In genomic region chr5:142961398-142961880, GRCm38 (mm10) we compare ENCODE assay signal across 8 mouse cellular contexts. TPM values are rescaled to one million over a fixed set of nuclear protein-coding genes. Genes with fewer than 3 reads are reported as not detected.
A peak's percentile ranks its signal among the peaks of the same experiment; 100 is the strongest.
DNase-seq lines count a peak whose midpoint lies in the region; ATAC-seq and TF ChIP-seq lines count a peak whose summit lies in the region.

No protein-coding gene starts in this region.

- H3K27ac ChIP-seq in heart, embryonic 16.5 days (ENCODE audit: low read length): peak overlapping the region; percentile 88
- peak overlapping the region; percentile 89 for H3K27ac ChIP-seq in liver, embryonic 12.5 days
- H3K27ac ChIP-seq in small intestine, adult 2 months (ENCODE audit: insufficient read depth, low read depth, low read length): peak overlapping the region; percentile 4; the same call in 1 of the 2 replicates

- TF ChIP-seq POLR2A in small intestine, adult 2 months (IDR thresholded peaks at IDR 0.05; ENCODE audit: low read depth, low read length): no peak

- TF ChIP-seq CTCF in small intestine, adult 2 months (IDR thresholded peaks at IDR 0.05; ENCODE audit: extremely low read depth, insufficient read length, insufficient replicate concordance, low read depth, low read length): no peak

- peak overlapping the region; percentile 87 for H3K9ac ChIP-seq in heart, embryonic 16.5 days (ENCODE audit: low read length)
- H3K9ac ChIP-seq in liver, embryonic 12.5 days: peak overlapping the region; percentile 68

- peak overlapping the region; percentile 81 for H3K4me2 ChIP-seq in heart, embryonic 16.5 days (ENCODE audit: low read depth, low read length)
- peak overlapping the region; percentile 68 for H3K4me2 ChIP-seq in liver, embryonic 12.5 days

- no peaks in the 10 kb centered on the region; the same call in 1 of the 2 replicates for H3K36me3 ChIP-seq in erythroblast, embryonic 14.5 days (ENCODE audit: control insufficient read depth)
- H3K36me3 ChIP-seq in heart, embryonic 16.5 days (ENCODE audit: control insufficient read depth, insufficient read depth): no peaks in the 10 kb centered on the region
- peaks cover 3% of the 10 kb centered on the region; the same call in 1 of the 2 replicates for H3K36me3 ChIP-seq in liver, embryonic 12.5 days
- H3K36me3 ChIP-seq in small intestine, adult 2 months (ENCODE audit: control insufficient read depth, insufficient read depth, low read length): no peaks in the 10 kb centered on the region

- DNase-seq in Muller cell, postnatal 12 days (ENCODE audit: inconsistent ontology term): peak; percentile 72
- DNase-seq in ovary, postnatal 36 days (ENCODE audit: low spot score): no peak
- no peak for DNase-seq in adrenal gland, postnatal 4 days (ENCODE audit: low spot score in 2 of 2)

- peak overlapping the region; percentile 59 for H3K4me3 ChIP-seq in erythroblast, embryonic 14.5 days (replicated peaks)
- H3K4me3 ChIP-seq in heart, embryonic 16.5 days (ENCODE audit: low read length): peak overlapping the region; percentile 69
- peak overlapping the region; percentile 60 for H3K4me3 ChIP-seq in liver, embryonic 12.5 days
- H3K4me3 ChIP-seq in small intestine, adult 2 months (ENCODE audit: low read depth, low read length): peak overlapping the region; percentile 60

- peaks cover 75% of the 10 kb centered on the region for H3K27me3 ChIP-seq in erythroblast, embryonic 14.5 days (ENCODE audit: control insufficient read depth)
- peaks cover 5% of the 10 kb centered on the region; the same call in 1 of the 2 replicates for H3K27me3 ChIP-seq in heart, embryonic 16.5 days (ENCODE audit: control insufficient read depth, insufficient read depth, low read length)
- peaks cover 82% of the 10 kb centered on the region for H3K27me3 ChIP-seq in liver, embryonic 12.5 days (replicated peaks)
- peaks cover 37% of the 10 kb centered on the region for H3K27me3 ChIP-seq in small intestine, adult 2 months (ENCODE audit: control insufficient read depth, insufficient read depth, low read length)

- H3K4me1 ChIP-seq in erythroblast, embryonic 14.5 days (ENCODE audit: control insufficient read depth): peaks cover 14% of the 10 kb centered on the region
- peaks cover 9% of the 10 kb centered on the region for H3K4me1 ChIP-seq in heart, embryonic 16.5 days (ENCODE audit: control insufficient read depth, insufficient read depth, low read length)
- H3K4me1 ChIP-seq in liver, embryonic 12.5 days: peaks cover 48% of the 10 kb centered on the region
- H3K4me1 ChIP-seq in small intestine, adult 2 months (ENCODE audit: control insufficient read depth, insufficient read depth, insufficient read length, low read length): peaks cover 13% of the 10 kb centered on the region

- no peak for ATAC-seq in erythroblast, adult 5-6 weeks (replicated peaks; ENCODE audit: low FRiP score, poor library complexity, severe bottlenecking)
- peak; percentile 50 for ATAC-seq in heart, embryonic 16.5 days (replicated peaks; ENCODE audit: extremely low read depth, insufficient read depth, low FRiP score)
- ATAC-seq in liver, embryonic 12.5 days: peak; percentile 32

- 7% methylated on average over 14 of the region's 15 CpGs for WGBS in heart, embryonic 16.5 days
- WGBS in liver, embryonic 12.5 days (ENCODE audit: insufficient replicate concordance): 1% methylated on average over 14 of the region's 15 CpGs
- 9% methylated on average over 15 of the region's 15 CpGs for WGBS in small intestine, adult 2 months

- H3K9me3 ChIP-seq in erythroblast, embryonic 14.5 days (ENCODE audit: control insufficient read depth, low read length): peaks cover 12% of the 10 kb centered on the region; the same call in 1 of the 2 replicates
- H3K9me3 ChIP-seq in heart, embryonic 16.5 days (replicated peaks; ENCODE audit: control insufficient read depth, low read length): no peaks in the 10 kb centered on the region
- no peaks in the 10 kb centered on the region for H3K9me3 ChIP-seq in liver, embryonic 12.5 days (replicated peaks)

RNA-seq across cellular contexts. Expression of gene Fscn1, which starts 1.3 kb away (rescaled TPM):
- 0.36 and 0.46 TPM in 2 replicates for polyA plus RNA-seq in erythroblast, embryonic 14.5 days (2012)
- not detected in 2 replicates for total RNA-seq in erythroblast, adult 5-6 weeks (2015; ENCODE audit: low replicate concordance)
- not detected in 2 replicates for total RNA-seq in erythroblast, adult 5-6 weeks (2017; ENCODE audit: low replicate concordance)
- 115 and 129 TPM in 2 replicates for polyA plus RNA-seq in heart, embryonic 16.5 days (2015; fragmentation: Nextera tagmentation; extraction: Ambion mirVana)
- 69.1 and 69.4 TPM in 2 replicates for polyA plus RNA-seq in liver, embryonic 12.5 days (2016; fragmentation: Nextera tagmentation; extraction: Ambion mirVana)
- 12.3 and 15.0 TPM in 2 replicates for polyA plus RNA-seq in small intestine, adult 2 months (2012; rRNA removed)
- 100 to 1,000 TPM; 122 to 151 TPM for total RNA-seq in adrenal gland, postnatal 4 days (2021)

RNA-seq across cellular contexts. Expression of gene Actb, which starts 54.9 kb away (rescaled TPM):
- polyA plus RNA-seq in erythroblast, embryonic 14.5 days (2012): 326 and 442 TPM in 2 replicates
- total RNA-seq in erythroblast, adult 5-6 weeks (2015; ENCODE audit: low replicate concordance): 4,143 and 4,236 TPM in 2 replicates
- total RNA-seq in erythroblast, adult 5-6 weeks (2017; ENCODE audit: low replicate concordance): 1,451 and 2,396 TPM in 2 replicates
- polyA plus RNA-seq in heart, embryonic 16.5 days (2015; fragmentation: Nextera tagmentation; extraction: Ambion mirVana): 5,062 and 5,724 TPM in 2 replicates
- 7,775 and 7,997 TPM in 2 replicates for polyA plus RNA-seq in liver, embryonic 12.5 days (2016; fragmentation: Nextera tagmentation; extraction: Ambion mirVana)
- polyA plus RNA-seq in small intestine, adult 2 months (2012; rRNA removed): 4,701 and 11,894 TPM in 2 replicates
- total RNA-seq in adrenal gland, postnatal 4 days (2021): 1,000 to 10,000 TPM; 3,089 to 3,273 TPM

Comparison
In these comparisons a context has a peak if more than half of its experiments do, and no peak if none do; other contexts are left out.
1. H3K27ac ChIP-seq: peak in every context shown above with its lines; median percentile 89 in liver, embryonic 12.5 days; 88 in heart, embryonic 16.5 days; 4 in small intestine, adult 2 months.
2. RNA of gene Actb, which starts 54.9 kb away (polyA plus RNA-seq): 4,701 to 11,894 TPM in small intestine, adult 2 months, 7,775 to 7,997 TPM in liver, embryonic 12.5 days and 5,062 to 5,724 TPM in heart, embryonic 16.5 days; 326 to 442 TPM in erythroblast, embryonic 14.5 days; every median in the first group is over 10 times any median in the second.
3. Peak in every context shown above with its lines, with median percentiles within 50 percentile points of each other: H3K4me3 ChIP-seq.